Mouse (Mus musculus): ENCODE measurements around the gene Nrg3. TPM values are rescaled to one million over a fixed set of nuclear protein-coding genes. Genes with fewer than 3 reads are reported as not detected.
"Not testable (repeated sequence)": the region's sequence is repeated elsewhere in the genome, so short reads cannot be mapped to it uniquely, and the experiment has no call there.

Nrg3 gene
- total RNA-seq, 2 experiments from 2014 or later: 71.0 to 79.6 TPM

DNA sequence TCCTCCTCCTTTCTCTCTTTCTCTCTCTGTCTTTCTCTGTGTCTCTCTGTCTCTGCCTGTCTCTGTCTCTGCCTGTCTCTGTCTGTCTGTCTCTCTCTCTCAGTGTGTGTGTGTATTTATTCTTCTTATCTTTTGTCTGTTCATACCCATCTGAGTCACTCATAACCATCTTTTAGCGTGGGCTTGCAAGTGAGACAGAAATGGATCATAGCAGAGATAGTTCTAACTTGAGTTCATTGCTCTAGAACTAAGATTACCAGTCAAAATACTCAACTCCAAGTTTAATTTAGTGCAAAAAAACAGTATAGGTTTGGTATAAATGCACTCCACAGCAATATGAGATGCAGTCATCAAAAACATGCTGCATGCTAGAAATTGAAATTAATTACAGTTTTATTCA is 977.9 kb downstream of the Nrg3 start:
- DNase-seq (ENCODE audit: low spot score in 2 of 2): no peak
- intact Hi-C loops (cut with DNase I): no loop called here

DNA sequence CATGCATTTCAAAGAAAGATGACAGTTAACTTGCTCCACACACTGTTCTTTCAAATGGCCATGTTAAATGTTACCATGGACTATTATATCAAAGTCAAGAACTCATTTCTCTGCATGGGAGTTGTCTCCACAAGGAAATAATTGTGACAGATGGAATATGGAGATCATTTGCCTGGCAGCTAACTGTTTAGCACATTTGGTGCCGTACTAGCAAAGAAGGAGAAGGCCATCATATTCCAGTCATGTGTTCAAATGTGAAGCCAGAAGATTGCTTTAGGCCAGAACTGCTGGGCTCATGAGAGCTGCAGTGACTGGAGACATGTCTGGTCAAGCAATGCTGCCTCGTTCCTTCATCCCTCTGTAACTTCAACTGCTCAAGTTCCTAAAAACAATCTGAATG is 1025.8 kb downstream of the Nrg3 start:
- intact Hi-C loops (cut with DNase I): no loop called here
- DNase-seq (ENCODE audit: low spot score in 2 of 2): no peak

DNA sequence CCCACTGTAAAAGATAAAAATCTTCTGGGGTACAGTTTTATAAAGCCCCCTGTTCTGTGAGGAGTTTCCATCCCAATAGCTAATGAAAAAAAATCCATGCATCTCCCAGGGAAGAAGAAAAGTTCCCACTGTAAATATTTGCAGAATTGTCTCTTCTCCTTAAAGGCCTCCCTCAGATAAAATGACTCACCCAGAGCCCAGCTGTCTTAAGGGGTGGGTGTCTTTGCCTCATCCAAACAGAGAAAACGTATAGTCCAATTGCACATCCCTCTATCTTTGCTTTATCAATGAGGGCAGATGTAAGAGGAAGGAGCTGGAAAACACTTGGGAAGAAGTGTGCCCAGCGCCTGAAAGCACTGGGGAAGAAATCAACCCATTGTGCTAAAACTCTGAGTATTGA is 1028.1 kb downstream of the Nrg3 start:
- DNase-seq (ENCODE audit: low spot score in 2 of 2): no peak
- intact Hi-C loops (cut with DNase I): no loop called here

DNA sequence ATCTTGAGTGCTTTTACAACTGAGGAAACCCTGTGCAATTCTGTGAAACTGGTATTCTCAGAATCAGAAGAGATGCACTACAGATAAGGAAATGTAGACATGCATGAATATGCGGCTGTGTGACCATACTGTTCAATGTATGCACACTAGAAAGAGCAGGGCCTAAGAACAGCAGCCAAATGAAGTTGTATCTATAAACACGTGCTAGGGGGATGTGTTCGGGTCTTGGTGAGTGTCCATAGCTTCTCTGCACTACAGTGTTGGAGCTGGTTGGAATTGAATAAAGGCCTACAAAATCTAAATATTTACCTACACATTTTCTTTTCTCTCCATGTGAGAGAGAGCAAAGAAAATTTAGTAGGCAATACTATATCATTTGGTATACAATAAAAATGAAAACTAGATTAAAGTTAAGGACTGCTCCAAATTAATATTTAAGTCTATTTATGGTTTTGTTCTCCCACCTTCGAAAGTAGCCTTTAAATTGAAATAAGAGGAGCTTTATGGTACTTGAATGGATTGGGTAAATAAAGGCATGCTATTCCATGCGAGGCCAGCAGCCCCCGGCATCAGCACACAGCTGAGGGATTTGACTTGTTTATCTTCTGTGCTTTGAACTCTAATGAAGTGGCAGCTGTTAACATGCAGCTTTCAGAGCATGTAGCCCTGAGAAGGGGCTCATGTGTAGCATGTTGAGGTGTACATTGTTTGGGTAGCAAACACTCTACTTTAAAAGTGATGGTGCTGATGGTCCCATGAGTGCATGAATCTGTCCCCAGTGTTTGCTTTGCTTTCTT is 1038.9 kb downstream of the Nrg3 start:
- no peak for DNase-seq (ENCODE audit: low spot score in 2 of 2)
- intact Hi-C loops (cut with DNase I): no loop called here

DNA sequence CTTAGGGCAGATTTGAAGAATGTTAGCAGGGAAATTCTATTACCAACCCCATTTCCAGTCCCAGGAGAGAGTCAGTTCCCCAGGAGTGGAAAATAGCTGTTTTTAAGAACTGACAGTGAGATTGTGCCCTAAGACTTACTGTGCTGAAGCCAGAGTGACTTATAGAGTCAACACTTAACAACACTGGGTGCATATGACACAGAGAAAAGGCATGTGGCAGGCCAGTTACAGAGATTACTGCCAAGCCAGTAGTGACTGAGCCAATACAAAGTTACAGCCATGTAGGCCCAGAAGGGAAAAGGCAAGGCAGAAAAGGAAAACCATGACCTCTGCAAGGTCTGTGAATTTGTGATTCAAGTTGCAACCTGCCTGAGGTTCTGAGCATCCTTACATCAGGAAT is 1098.2 kb downstream of the Nrg3 start:
- no peak for DNase-seq (ENCODE audit: low spot score in 2 of 2)
- intact Hi-C loops (cut with DNase I): no loop called here

DNA sequence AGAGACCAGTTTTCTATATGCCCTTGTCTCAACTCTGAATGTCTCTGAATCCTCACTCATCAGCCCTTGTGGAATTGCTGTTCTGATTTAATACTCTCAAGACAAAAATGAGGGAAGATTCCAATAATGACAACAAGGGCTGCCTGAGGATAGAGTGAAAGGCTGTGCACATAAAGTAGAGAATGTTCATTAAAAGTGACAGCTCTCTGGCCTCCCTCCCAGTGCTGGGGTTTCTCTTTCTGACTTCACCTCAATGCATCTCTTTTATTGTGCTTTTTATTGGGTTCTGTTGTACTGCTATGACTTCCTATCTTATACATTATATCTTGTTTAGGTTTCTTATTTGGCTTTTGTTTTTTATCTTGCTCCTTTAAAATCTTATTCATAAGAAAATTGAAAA is 1131.9 kb downstream of the Nrg3 start:
- DNase-seq (ENCODE audit: low spot score in 2 of 2): no peak
- intact Hi-C loops (cut with DNase I): no loop called here

DNA sequence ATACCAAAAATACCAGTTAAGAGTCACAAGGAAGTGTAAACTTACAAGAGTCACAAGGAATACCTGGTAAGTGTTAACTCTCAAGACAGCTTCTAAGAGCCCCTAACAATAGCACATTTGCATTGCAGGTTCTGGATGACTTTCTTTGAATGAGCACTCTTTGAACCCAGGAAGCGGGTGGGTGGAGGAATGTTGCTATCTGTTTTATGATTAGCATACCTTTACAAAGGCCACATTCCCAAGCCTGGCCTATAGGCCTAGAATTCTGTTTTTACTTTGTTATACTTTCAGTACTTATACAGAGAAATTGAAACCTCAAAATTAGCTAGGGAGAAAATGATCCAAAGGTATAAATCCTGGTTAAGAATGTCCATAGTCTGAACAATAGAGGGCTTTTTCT is 1150.0 kb downstream of the Nrg3 start:
- intact Hi-C loops (cut with DNase I); DNase-seq (ENCODE audit: low spot score in 2 of 2): not testable (repeated sequence)

DNA sequence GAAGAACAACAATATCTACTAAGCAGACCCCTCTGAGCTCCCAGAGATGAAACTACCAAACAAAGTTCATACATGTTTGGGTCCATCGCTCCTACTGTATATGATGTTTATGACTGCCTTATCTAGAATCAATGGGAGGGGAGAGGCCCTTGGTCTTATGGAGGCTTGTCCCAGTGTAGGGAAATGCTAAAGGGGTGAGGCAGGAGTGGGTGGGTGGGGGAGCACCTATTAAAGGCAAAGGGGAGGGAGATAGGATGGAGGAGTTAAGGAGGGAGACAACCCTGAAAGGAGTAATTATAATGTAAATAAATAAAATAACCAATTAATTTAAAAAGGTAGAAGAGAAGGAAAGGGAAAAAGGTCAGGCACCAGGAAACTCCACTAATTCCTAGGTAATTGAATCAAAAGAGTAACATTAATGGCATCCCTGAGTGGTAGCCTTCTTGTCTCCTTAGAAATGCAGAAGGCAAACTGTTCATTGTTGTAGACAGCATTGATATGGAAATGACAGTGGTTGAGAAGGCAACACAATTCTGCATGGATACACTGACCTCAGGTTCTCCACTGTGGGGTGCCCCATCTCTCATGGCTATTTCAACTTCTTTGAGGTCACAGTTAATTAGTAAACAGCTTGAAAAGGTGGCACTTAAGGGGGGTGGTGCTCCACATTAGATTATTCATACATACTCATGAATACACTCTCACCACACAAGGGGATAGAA is 1152.1 kb downstream of the Nrg3 start:
- intact Hi-C loops (cut with DNase I): no loop called here
- DNase-seq (ENCODE audit: low spot score in 2 of 2): no peak

Small RNAs within 50 kb of the gene (microRNA-seq; reads per million reads assigned to microRNA genes)
- 0 reads per million in 2 experiments for gene Gm27332
